Mouse (Mus musculus): ENCODE results near the gene Hadhb.

GRCm38 (mm10) chr5:30207276-30207675 lies 52.2 kb downstream of the Hadhb start:
- TF ChIP-seq CTCF (IDR thresholded peaks at IDR 0.05; ENCODE audit: low read depth) (peak; percentile 40), EP300 (IDR thresholded peaks at IDR 0.05; ENCODE audit: low read depth) (no peak)

All from heart, postnatal 0 days (tissue).